Mouse (Mus musculus) hematopoietic stem cell, adult 5-6 weeks (primary cell): ENCODE measurements around the gene Sept7. TPM values are rescaled to one million over a fixed set of nuclear protein-coding genes. Genes with fewer than 3 reads are reported as not detected.
"Not testable (repeated sequence)": the region's sequence is repeated elsewhere in the genome, so short reads cannot be mapped to it uniquely, and the experiment has no call there.

Experiments
- ATAC-seq, 2 experiments: fragments of 125-278 bp in 1 of 2; replicated peaks in 1 of 2; 2 replicates each; pipeline ENCODE4 v1.8.0; 2016 to 2017; ENCODE audit warnings: inconsistent platforms in 2 of 2, mild to moderate bottlenecking in 2 of 2, moderate number of reproducible peaks in 2 of 2, low read depth in 1 of 2, moderate TSS enrichment in 1 of 2; ENCODE audit not compliant: low FRiP score in 2 of 2, poor library complexity in 2 of 2, severe bottlenecking in 2 of 2, insufficient read depth in 1 of 2, low TSS enrichment in 1 of 2
- total RNA-seq: library from RNA; stranded (forward); fragments of 172-1452, 232-1000 nt; gene quantifications from 2 replicates; pipeline ENCODE4 v1.2.3, GENCODE M21; 2017

Gene Sept7
- total RNA-seq = 320 and 374 TPM in 2 replicates

DNA sequence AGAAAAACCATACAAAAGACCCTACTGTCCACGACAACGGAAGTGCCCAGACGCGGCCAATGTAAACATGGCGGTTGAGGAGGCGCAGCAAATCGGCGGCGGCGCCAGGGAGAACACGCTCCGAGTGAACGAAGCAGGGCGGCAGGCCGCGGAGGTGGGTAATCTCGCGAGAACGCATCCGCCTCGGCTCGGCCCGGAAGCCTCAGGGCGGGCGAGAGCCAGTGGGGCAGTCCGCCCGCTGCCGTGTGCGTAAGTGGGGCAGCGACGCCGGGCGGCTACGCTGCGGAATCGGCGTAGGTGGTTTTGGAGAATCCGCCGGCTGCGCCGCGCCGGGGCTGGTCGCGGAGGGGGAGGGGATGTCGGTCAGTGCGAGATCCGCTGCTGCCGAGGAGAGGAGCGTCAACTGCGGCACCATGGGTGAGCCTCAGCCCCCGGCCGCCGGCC, at the start of gene Sept7:
TSS of gene Sept7 (plus strand) at position 157 of the 444 bp plus-strand sequence.
- ATAC-seq = peak; percentile 94

DNA sequence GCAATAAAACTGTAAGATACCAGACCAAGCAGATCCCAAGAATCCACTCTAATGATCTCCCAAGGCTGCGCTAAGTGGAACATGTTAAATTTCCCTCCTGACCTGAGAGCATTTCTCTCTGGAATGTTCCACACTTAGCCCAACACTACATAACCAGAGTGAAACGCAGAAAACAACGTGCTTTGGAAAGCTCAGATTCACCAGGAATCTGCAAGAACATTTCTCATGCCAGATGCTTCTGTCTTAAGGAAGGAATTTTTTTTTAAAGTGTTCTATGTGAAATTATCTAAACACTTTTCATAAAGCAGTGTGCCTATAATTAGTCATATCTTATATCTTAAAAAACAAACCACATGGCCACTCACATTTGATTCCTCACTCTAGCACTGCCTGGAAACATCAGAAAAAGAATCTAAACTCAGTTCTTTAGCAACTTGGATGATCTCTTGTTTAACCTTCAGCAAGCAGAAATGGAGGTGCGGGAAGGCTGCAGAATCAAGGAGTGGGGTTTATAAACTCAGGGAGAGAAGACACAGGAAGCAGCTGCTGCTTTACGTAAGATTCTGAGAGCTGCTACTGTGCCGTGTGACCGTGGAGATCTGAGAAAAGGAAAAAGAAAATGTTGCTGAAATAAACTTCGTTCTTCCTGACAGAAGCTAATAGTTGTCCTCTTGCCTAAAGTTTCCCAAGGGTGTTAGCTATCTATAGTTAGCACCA, 44.0 kb upstream of the Sept7 start:
- ATAC-seq = no peak

DNA sequence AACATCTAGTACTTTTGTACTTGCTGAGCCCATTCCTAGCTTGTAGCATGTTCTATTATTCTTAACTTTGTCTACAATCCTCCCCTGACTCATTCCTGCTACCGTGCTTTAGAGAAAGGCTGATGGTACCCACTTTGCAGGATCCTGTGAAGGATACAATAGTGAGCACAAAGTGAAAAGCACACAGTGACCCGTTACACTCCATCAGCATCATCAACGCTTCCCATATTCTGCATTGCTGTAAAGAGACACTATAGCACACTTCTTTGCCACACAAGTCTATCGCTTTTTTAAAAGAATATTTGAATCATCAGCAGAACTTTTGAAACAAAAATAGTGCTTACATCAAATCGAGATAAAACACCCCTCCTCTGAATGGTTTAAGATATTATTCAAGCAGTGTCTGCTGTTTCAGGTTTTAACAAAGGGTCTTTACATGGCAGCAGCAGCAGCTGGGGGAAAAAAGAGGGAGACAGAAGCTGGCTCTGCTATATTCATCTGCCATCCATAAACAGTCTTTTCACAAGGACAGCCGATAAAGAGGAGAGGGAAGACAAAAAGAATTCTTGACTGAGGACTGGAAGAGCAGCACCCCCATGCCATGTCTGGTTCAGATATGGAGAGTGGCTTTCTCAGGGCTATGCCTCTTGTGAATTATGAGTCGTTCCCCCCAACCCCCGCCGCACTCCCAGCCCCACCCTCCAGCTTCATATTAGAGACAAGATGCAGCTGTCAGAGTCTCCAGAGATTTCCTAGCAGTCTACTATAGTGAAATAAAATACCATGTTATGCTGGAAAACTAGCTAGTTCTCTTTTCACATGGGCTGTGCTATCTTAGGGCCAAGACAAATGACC, 39.7 kb upstream of the Sept7 start:
- ATAC-seq = no peak

DNA sequence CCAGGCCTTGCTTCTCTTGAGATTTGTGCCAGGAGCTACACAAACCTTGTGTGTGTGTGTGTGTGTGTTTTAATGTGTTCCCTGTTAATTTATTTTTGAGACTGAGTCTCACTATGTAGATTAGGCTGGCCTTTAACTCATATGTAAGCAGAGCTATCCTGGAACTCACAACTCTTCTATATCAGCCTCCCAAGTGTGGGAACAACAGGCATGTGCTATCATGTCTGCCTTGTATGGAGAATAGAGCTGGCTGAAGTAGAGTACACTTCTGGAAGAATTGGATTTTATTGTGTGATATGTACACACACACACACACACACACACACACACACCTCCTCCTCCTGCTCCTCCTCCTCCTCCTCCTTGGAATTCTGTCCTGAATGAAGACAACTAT, 39.1 kb upstream of the Sept7 start:
- ATAC-seq = no peak

DNA sequence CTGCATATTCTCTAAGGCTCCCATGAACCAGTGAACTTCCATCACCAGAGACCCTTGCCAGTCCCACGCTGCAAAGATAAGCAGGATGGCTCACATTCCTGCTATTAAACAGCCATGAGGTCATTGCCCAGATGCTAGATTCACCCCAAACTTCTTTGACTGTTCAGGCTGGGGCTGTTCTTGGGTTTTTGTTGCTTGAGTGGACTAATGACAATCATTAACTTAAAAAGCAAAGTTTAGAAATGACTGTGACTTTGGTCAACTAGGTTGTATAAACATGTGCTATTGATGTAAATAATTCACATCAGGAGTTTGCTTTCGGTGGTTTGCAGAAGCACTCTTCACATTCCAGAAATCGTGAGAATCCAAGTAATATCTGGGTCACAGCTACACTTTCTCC, 36.8 kb upstream of the Sept7 start:
- ATAC-seq = no peak

DNA sequence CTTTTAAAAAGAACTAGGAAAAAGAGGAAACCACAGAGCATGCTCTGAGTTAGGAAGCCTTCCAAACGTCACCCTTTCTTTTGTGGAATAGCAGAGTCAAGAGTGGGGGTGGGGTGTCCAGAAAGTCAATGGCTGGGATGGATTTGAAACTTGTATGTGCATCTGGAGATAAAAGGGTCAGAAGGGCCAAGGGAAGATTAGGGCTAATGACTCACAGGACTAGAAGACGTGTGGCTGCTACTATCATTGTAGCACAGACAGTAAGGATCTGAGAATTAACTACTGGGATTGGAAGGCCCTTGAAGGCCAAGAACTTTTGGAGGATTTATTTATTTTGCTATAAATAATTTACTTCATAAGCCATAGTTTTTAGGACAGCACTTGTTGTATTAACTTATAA, 36.0 kb upstream of the Sept7 start:
- no peak for ATAC-seq

DNA sequence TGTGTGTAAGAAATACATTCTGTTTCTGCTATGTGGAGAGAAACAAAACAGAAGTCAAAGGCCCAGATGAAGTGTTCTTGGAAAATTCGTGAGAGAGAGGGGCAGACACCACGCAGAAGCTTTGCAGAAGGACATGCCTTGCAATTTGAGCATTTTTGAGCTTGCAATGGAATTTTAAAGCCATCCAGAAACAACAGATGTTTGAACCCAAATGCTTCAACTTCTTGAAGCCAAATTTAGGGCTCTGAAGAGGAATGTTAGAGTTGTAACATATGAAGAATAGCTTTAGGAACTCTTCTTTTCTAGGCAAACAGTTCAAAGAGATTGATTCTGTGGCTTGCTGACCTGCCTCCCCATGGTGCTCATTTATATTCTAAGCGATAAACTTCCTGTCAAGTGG, 33.3 kb upstream of the Sept7 start:
- no peak for ATAC-seq

DNA sequence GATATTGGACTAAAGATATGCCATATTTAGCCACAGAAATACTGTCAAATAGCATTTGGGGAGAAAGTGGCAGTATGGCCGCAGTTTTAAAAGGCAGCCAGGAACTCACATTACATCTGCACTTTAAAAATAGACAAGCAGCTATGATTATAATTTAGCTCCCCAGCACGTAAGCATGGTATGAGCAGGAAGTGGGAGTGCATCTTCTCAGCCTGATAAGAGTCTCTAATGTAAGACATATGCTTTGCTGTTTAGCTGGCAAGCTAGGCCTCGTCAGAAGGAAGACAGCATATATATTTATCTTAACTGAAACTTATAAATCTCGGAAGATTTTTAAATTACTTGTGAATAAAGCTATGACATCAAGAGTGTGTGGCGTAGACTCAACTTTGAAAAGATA, 32.4 kb upstream of the Sept7 start:
- ATAC-seq = no peak

DNA sequence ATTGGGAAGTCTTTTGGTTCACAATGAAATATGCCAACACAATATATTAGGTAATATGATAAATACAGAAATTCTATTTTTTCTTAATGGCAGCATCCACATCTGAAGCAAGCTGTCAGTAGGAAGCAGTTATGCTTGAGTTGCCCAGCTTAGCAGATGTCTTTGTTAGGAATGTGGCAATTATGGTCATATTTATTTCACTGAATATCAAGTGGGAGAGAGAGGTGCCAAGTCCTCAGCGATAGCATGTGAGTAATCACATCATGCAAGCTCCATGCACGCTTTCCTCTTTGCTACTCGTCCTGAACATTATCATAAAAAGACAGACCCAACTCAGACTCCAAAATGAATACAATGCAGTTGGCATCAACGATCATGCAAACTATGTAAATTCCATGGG, 27.3 kb upstream of the Sept7 start:
- ATAC-seq = no peak

DNA sequence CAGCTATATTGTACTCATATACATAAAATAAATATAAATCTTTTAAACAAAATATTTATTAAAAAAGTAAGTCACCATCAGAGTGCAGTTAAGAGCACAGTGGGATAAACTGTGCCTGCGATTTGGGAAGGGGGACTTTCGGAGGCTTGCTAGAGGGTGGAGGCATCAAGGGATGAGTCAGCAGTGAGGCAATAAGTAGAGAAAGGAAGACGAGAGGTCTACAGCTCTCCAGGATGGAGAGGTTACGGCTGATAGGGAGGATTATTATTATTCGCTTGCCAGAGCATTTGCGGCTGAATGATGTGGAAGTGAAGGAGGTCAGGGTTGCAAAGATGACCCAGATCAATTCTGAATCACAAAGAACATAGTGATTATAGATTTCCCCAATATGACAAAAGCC, 22.5 kb upstream of the Sept7 start:
- ATAC-seq = no peak

DNA sequence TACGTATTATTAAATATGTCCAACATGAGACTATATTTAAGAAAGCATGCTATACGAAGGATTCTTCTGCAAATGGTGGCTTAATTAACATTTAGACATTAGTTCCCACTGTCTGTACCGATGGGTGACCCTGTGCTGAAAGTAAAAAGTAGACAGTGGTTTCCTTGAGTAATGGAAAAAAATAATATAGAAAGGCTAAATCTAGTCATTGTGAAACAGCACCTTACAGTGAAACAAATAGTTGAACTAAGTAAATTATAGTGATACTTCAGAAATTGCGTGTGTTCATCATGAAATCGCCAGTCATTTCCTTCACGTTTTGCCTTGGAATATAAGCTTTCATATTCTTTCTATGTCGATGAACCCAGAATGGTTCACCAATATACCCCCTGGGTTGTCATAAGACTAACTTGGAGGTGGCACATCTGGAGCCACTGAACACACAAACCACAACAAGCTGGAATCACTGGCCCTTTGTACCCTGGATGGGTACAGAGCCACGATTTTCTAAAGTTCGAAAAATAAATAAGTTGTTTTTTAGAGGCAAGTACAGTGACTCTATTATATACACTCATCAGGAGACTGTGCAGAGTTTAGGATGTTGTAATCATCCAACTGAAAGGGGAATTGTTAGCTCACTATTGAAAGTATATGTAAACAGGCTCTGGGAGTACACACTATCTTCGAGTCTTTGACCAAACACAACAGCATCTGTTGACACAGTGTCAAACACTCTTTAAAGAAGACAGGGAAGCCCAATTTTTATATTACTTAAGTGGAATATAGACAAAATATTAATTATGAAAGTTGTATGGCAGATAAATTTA, 21.8 kb upstream of the Sept7 start:
- ATAC-seq = no peak

DNA sequence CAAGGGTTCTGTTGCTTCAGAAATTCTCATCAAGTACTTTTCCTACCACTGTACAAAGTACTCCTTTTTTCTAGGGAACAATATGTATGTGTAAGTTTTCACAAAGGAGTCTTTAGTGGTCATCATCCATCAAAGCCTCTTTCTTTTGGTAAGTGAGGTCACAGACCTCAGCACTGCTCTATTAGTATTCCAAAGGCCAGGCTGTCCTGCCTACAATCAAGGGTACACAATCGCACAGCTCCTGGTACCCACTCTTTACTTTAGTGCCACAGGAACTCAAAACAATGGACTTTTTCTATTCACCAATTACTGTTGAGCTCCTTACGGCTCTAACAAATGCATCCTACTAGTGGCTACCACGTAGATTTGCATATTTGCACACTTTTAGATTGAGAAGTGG, 11.2 kb upstream of the Sept7 start:
- no peak for ATAC-seq

DNA sequence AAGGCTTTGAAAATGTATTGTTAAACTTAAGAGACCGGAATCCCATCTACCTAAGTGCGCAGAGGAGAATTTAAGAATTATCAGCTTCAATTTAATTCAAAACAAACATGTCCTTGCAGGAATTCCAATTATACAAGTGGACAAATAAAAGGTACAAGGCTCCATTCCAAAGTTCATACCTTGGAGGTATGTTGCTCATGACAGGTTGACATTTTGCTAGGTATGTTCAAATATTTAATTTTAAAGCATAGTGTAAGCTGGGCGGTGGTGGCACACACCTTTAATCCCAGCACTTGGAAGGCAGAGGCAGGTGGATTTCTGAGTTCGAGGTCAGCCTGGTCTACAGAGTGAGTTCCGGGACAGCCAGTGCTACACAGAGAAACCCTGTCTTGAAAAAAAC, 10.5 kb upstream of the Sept7 start:
- not testable (repeated sequence) for ATAC-seq

DNA sequence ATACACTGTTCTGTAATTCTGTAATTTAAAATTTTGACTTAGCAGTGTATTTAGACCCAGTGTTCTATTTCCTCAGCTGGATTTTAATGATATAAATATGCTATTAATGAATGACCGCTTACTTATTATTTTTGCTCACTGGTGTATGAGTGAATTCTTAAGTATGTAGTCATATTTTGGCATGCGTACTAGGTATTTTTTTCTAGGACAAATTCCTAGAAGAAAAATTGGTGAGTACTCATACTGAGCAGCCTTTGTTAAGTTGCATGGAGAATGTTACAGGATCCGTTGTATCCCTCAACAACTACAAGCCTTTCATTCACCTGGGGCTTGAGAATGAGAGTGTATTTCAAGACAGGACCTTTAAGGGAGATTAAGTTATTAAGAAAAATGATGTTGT, 10.0 kb upstream of the Sept7 start:
- no peak for ATAC-seq

DNA sequence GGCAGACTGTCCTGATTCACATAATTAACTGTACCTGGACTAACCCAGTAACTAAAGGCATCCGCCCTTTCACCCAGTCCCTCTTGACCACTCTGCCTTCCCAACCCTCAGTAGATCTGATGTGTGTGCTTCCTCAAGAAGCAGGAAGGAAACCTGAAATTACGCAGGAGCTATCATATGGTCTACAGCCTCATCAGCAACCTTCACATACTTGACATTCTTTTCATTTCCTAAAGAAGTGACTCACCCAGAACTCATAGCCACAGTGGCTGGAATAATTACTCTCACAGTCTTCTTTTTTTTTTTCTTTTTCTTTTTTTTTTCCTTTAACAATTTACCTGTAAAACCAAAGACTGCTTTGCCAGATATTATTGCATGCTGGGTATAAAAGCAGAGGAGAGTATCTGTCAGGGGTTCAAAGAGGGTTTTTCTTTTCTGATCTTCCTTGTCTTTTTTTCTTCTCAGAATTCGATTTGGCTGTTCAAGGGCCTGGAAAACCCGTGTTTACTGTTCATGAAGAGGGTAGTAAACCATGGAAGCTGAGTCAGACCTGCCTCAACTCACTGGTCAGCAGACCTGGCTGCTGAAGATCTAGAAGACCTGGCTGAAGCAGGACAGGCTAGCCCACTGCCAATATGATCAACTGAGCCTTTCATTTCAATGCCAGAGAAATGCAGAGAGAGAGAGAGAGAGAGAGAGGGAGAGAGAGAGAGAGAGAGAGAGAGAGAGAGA, 8.1 kb upstream of the Sept7 start:
- no peak for ATAC-seq

DNA sequence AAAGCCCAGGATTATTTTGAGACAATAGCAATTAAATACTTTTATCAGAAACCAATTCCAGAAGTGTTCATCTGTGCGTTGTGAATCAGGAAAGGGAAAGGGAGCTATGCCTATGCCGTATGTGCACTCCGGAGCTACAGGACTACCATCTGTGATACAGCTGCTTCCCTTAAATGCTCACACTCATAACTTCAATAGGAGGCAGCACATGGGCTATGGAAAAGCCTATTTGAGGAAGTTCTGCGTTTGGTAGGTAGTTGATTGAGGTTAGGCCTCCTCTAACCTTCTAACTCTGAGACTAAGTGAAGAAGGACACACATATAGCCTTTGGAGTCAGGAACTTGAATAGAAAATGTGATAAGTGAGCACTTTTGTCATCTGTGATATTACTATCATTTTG, 7.1 kb upstream of the Sept7 start:
- 0 out of 4 replicates have a peak, but pooled peaks of 1 of the 2 experiments have one; percentile 21 for ATAC-seq

DNA sequence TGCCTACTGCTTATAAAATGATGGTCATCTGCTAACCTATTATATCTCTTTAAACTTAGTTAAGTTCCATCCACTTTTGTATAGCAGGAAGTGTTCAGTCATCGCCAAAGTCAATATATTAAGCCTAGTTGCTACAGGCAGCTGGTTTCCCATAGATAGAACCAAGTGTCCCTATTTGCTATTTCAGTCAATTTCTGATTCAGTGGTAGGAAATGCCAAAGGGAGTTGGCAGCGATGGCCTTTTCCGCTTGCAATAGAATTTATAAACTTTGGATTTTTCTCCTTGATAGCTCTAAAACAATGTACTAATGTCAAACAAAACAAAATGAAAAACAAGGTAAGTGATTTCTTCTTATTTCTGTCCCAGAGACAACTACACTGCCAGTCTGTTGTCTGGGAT, 5.7 kb upstream of the Sept7 start:
- no peak for ATAC-seq
